Mouse (Mus musculus) left cerebral cortex, adult 9 months (tissue): Measurements from ENCODE around the gene Nrxn3.

Source experiments
- DNase-seq, 2 experiments: peaks; one replicate each; pipeline ENCODE4 v3.0.0; 2022; ENCODE audit warnings: low spot score in 2 of 2

Gene Nrxn3

DNA sequence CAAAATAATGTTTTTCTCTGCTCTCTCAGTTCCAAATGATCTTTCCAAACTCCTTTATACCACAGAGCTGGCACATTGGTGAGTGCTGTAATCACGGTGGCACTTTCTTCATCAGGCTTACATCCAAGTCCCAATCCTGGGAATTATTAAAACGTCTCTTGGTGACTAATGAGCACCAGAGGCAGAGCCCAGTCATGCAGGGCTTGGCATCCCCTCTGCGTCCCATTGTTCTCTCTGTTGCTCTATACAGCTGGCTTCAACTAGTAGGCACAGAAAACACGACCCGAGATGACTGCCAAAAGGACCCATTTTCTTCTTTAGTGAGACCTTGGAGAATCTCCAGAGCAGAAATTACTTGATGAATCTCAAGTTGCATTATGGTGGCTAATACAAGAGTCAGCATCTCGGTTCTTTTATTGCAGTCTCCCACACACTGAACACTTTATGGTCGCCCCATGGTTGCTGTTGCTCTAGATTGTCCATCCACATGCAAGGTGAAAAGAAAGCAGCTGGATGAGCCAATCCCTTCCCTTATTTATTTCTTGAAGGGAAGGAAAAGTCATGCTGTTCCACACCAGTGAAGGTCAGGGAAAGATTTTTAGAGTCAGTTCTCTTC, 1552.1 kb downstream of the Nrxn3 start:
- DNase-seq, result peak; percentile 25 to 52

DNA sequence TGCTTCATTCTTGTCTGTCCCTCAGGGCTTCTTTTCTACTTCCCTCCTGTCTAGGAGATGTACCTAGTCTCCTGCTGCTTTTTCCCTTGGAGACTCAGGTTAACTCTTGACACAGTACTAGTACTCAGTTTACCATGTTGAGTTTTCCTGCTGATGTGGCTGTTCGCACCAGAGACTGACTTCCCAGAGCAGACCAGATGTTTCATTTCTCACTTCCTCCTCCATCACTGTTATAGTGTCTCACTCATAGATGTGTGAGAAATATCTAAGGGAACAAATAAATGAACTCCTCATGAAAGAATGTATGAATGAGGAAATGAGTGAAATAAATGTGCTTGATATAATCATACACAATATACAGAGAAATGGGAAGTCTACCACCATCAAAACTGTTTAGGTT, 1558.6 kb downstream of the Nrxn3 start:
- DNase-seq, result no peak

DNA sequence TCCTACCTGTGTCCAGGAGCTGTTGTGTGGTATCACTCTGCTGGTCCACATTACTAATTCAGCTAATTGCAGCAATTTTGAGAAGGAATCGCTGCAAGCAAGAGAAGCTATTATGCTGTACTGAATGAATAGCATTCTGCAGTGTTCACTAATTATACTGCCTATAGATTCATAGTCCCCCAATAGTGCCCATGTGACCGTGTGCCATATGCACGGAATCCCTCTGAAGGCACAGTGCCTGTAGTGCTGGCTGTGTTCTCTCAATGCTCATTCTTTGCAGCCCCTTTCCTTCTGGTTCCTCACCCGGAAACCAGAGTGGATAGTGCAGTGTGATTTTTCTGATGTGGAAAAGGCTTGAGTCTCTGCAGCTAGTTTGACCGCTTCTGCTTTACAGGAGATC, 1560.3 kb downstream of the Nrxn3 start:
- no peak for DNase-seq

DNA sequence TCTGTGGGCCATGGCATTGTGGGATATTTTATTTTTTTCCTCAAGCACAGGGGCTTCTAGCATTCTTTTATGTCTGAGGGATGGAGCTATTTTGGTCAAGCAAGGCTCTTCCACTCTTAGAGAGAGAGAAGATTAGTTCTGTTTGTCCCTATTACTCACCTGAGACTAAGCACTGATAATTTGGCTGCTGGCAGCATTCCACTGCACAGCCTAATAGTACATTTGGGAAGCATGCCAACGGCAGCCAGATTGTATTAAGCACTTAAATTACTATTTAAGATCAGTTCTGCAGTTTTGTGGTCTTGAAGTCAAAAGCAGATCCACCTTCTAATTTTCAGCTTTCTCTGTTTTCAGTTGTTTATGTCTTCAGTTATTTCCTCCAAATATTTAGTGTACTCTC, 1580.0 kb downstream of the Nrxn3 start:
- DNase-seq, result peak in 1 of 2 experiments; percentile 11

DNA sequence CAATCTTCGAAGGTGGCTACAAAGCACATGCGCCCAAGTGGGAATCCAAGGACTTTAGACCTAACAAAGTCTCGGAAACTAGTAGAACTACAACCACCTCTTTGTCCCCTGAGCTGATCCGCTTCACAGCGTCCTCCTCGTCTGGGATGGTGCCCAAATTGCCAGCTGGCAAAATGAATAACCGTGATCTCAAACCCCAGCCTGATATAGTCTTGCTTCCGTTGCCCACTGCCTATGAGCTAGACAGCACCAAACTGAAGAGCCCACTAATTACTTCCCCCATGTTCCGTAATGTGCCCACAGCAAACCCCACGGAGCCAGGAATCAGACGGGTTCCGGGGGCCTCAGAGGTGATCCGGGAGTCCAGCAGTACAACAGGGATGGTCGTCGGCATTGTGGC, 1609.1 kb downstream of the Nrxn3 start:
- DNase-seq, result no peak

DNA sequence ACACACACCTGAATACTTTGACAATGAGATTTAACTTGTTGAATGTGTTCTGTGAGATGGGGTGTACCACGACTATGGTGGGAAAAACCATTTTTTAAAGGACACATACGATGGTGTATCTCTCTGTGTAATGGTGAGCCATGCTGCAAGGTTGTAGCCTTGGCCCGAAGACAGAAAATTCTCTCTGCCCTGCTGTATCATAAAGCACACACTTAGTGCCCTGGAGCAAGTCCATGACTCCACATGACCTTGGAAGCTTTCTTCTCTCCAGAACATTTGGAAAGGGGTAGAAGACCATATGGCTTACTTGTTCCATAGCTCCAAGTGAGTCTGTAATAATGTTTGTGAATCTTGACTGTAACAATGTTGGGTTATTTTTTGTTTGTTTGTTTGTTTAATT, 1609.8 kb downstream of the Nrxn3 start:
- no peak for DNase-seq

DNA sequence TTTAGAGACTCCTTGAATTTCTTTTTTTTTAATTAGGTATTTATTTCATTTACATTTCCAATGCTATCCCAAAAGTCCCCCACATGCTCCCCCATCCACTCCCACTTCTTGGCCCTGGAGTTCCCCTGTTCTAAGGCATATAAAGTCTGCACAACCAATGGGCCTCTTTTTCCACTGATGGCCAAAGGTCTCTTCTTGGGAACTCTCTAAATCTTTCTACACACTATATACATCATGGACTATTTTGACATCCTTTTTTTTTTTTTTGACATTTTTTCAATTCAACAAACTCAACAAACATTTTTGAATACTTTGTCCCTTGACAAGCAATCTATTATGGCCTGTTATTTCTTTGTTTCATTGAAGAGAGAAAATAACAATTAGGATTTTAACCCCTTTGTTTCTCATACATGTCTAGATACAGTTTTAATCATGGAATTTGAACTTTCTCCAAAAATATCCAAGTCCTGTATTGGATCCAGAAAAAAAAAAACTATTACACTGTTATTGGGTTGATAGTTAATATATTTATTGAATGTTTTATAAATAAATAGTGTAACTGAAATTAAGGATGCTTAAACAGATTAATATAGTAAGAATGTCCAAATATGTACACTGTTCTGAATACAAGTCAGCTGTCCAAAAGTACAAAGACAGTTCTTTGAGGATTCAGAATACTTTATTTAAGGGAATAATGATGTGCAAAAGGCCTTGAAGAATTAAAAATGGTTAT, 1615.0 kb downstream of the Nrxn3 start:
- no peak for DNase-seq

DNA sequence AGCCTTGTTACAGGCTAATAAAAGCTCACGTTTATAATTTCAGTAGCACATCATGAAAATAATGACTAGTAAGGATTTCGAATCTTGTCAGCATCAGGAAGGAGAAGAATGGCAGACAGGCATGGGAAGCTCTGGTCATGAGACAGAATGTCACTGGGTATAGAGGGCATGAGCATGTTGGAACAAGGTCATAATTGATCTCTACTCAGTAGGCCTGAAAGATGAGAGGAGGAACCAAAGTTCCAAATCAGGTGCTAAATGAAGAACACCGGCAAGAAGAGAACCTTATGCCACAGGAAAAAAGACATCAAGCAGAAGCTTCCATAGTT, 1615.5 kb downstream of the Nrxn3 start:
- no peak for DNase-seq
